Mouse (Mus musculus) cerebellum, postnatal 36 days (tissue): Measurements from ENCODE around the gene Hamp.
"Not testable (repeated sequence)": the region's sequence is repeated elsewhere in the genome, so short reads cannot be mapped to it uniquely, and the experiment has no call there.

Experiments used
- DNase-seq, 2 experiments: peaks; one replicate each; pipeline ENCODE4 v3.0.0; 2021 to 2022; ENCODE audit warnings: mixed read lengths in 2 of 2

The Hamp gene

GRCm38 (mm10) chr7:30955584-30956356 is 11.9 kb upstream of the Hamp start:
- DNase-seq, result peak; percentile 91 to 95

GRCm38 (mm10) chr7:30954971-30955520 is 11.2 kb upstream of the Hamp start:
- DNase-seq, result no peak

- DNase-seq, result no peak
Measured at GRCm38 (mm10) chr7:30954036-30954435, 10.2 kb upstream of the Hamp start.

GRCm38 (mm10) chr7:30953459-30953858 is 9.6 kb upstream of the Hamp start:
- no peak for DNase-seq

- DNase-seq, result no peak
Measured at GRCm38 (mm10) chr7:30952441-30953265, 8.8 kb upstream of the Hamp start.

GRCm38 (mm10) chr7:30949902-30950301 is 6.1 kb upstream of the Hamp start:
- not testable (repeated sequence) for DNase-seq

- DNase-seq, result no peak
Measured at GRCm38 (mm10) chr7:30945876-30946275, 2.0 kb upstream of the Hamp start.

- DNase-seq, result not testable (repeated sequence)
Measured at GRCm38 (mm10) chr7:30945466-30945865, 1.6 kb upstream of the Hamp start.

GRCm38 (mm10) chr7:30944706-30945105 is 874 bp upstream of the Hamp start:
- DNase-seq, result not testable (repeated sequence)

GRCm38 (mm10) chr7:30942365-30942764 is 1.5 kb downstream of the Hamp start:
- DNase-seq, result not testable (repeated sequence)

- not testable (repeated sequence) for DNase-seq
Measured at GRCm38 (mm10) chr7:30940070-30940469, 3.8 kb downstream of the Hamp start.

- not testable (repeated sequence) for DNase-seq
Measured at GRCm38 (mm10) chr7:30935422-30936099, 8.3 kb downstream of the Hamp start.

GRCm38 (mm10) chr7:30924581-30924980 is 19.3 kb downstream of the Hamp start, which contains the start of gene Hamp2:
Gene Hamp2, minus strand, starts transcription at chr7:30924681.
- not testable (repeated sequence) for DNase-seq

- DNase-seq, result no peak
Measured at GRCm38 (mm10) chr7:30924071-30924470, 19.8 kb downstream of the Hamp start.

GRCm38 (mm10) chr7:30922490-30922889 is 21.3 kb downstream of the Hamp start:
- DNase-seq, result not testable (repeated sequence)

GRCm38 (mm10) chr7:30920217-30920616 is 23.6 kb downstream of the Hamp start:
- no peak for DNase-seq

- DNase-seq, result no peak
Measured at GRCm38 (mm10) chr7:30917219-30917618, 26.6 kb downstream of the Hamp start.

- DNase-seq, result no peak
Measured at GRCm38 (mm10) chr7:30916713-30917112, 27.1 kb downstream of the Hamp start.

GRCm38 (mm10) chr7:30914732-30915131 is 29.1 kb downstream of the Hamp start, which contains the start of gene Mag:
Gene Mag, minus strand, starts transcription at chr7:30914873.
- DNase-seq, result no peak

- no peak for DNase-seq
Measured at GRCm38 (mm10) chr7:30909773-30910172, 34.1 kb downstream of the Hamp start.

- no peak for DNase-seq
Measured at GRCm38 (mm10) chr7:30908992-30909431, 34.8 kb downstream of the Hamp start.

- no peak for DNase-seq
Measured at GRCm38 (mm10) chr7:30908277-30908991, 35.4 kb downstream of the Hamp start.
